Mouse (Mus musculus) left cerebral cortex, postnatal 10 days (tissue): ENCODE data around the gene Lmbr1l. TPM values are rescaled to one million over a fixed set of nuclear protein-coding genes. Genes with fewer than 3 reads are reported as not detected.
"Not testable (repeated sequence)": the region's sequence is repeated elsewhere in the genome, so short reads cannot be mapped to it uniquely, and the experiment has no call there.

Source experiments
- DNase-seq, 2 experiments: peaks; one replicate each; pipeline ENCODE4 v3.0.0; 2021 to 2022; ENCODE audit warnings: low spot score in 2 of 2, mixed read lengths in 1 of 2; ENCODE audit errors: extremely low spot score in 1 of 2
- intact Hi-C: fragments of 180-260 bp; cut with DNase I; formaldehyde crosslinking; loops from one replicate; pipeline ENCODE4 v1.15.1; 2025
- total RNA-seq, 2 experiments: library from RNA; stranded (reverse); gene quantifications; 2 replicates each; pipeline ENCODE4 v1.2.3; 2021

Gene Lmbr1l
- total RNA-seq, 2 experiments from 2014 or later = 15.4 to 21.6 TPM

GRCm38 (mm10) chr15:98942081-98942480, 24.1 kb upstream of the Lmbr1l start:
- no peak for DNase-seq
- intact Hi-C loops = no loop called here

- intact Hi-C loops = no loop called here
- DNase-seq = no peak
Measured at GRCm38 (mm10) chr15:98941539-98941938, 23.5 kb upstream of the Lmbr1l start.

GRCm38 (mm10) chr15:98940816-98941215, 22.8 kb upstream of the Lmbr1l start:
- no peak for DNase-seq
- intact Hi-C loops = no loop called here

- DNase-seq = peak; percentile 88 to 96
- intact Hi-C loops = loop anchor here (1.0 to 2.0 kb wide), 2 partner anchors 18 to 58 kb away; partner anchors contain the start of genes Gm49450 and Tuba1a
Measured at GRCm38 (mm10) chr15:98934217-98934839, 16.3 kb upstream of the Lmbr1l start, which contains the start of gene Tuba1b. TSS of gene Tuba1b (minus strand) at chr15:98934565.

GRCm38 (mm10) chr15:98933833-98934216, 15.8 kb upstream of the Lmbr1l start:
- intact Hi-C loops = loop anchor here (1.0 to 2.0 kb wide), 2 partner anchors 19 to 58 kb away; partner anchors contain the start of genes Gm49450 and Tuba1a
- peak; percentile 94 to 98 for DNase-seq

- not testable (repeated sequence) for DNase-seq
Measured at GRCm38 (mm10) chr15:98933004-98933671, 15.1 kb upstream of the Lmbr1l start.

GRCm38 (mm10) chr15:98930998-98931397, 13.0 kb upstream of the Lmbr1l start:
- no peak for DNase-seq
- intact Hi-C loops = no loop called here

More at GRCm38 (mm10) chr15:98933004-98933671, 15.1 kb upstream of the Lmbr1l start:
- intact Hi-C loops = not testable (repeated sequence)

GRCm38 (mm10) chr15:98930017-98930734, 12.1 kb upstream of the Lmbr1l start:
- intact Hi-C loops = no loop called here
- DNase-seq = no peak

- intact Hi-C loops = loop anchor here (1.0 to 5.0 kb wide), 2 partner anchors 36 to 51 kb away; no protein-coding TSS in a partner anchor
- DNase-seq = peak; percentile 67 to 76
Measured at GRCm38 (mm10) chr15:98928598-98929240, 10.7 kb upstream of the Lmbr1l start.

- no peak for DNase-seq
- intact Hi-C loops = loop anchor here (5.0 kb wide), 1 partner anchor 50 kb away; no protein-coding TSS in a partner anchor
Measured at GRCm38 (mm10) chr15:98927566-98927965, 9.5 kb upstream of the Lmbr1l start.

- no peak for DNase-seq
- intact Hi-C loops = loop anchor here (5.0 kb wide), 1 partner anchor 47 kb away; no protein-coding TSS in a partner anchor
Measured at GRCm38 (mm10) chr15:98924682-98925081, 6.7 kb upstream of the Lmbr1l start.

- DNase-seq = no peak
- intact Hi-C loops = no loop called here
Measured at GRCm38 (mm10) chr15:98923031-98923537, 5.1 kb upstream of the Lmbr1l start.

GRCm38 (mm10) chr15:98922581-98922980, 4.5 kb upstream of the Lmbr1l start:
- intact Hi-C loops = no loop called here
- DNase-seq = no peak

GRCm38 (mm10) chr15:98921510-98921909, 3.5 kb upstream of the Lmbr1l start:
- no peak for DNase-seq
- intact Hi-C loops = no loop called here

GRCm38 (mm10) chr15:98918499-98918895, 466 bp upstream of the Lmbr1l start:
- intact Hi-C loops, DNase-seq: not testable (repeated sequence)

GRCm38 (mm10) chr15:98917091-98917490, 940 bp downstream of the Lmbr1l start:
- no peak for DNase-seq
- intact Hi-C loops = no loop called here

- intact Hi-C loops = no loop called here
- no peak for DNase-seq
Measured at GRCm38 (mm10) chr15:98916016-98916415, 2.0 kb downstream of the Lmbr1l start.

- intact Hi-C loops = no loop called here
- no peak for DNase-seq
Measured at GRCm38 (mm10) chr15:98914903-98915302, 3.1 kb downstream of the Lmbr1l start.

- DNase-seq = peak in 1 of 2 experiments; percentile 50
- intact Hi-C loops = no loop called here
Measured at GRCm38 (mm10) chr15:98904692-98905091, 13.3 kb downstream of the Lmbr1l start.
